Mouse (Mus musculus): Measurements from ENCODE around the gene Wfdc18.

Gene Wfdc18

DNA sequence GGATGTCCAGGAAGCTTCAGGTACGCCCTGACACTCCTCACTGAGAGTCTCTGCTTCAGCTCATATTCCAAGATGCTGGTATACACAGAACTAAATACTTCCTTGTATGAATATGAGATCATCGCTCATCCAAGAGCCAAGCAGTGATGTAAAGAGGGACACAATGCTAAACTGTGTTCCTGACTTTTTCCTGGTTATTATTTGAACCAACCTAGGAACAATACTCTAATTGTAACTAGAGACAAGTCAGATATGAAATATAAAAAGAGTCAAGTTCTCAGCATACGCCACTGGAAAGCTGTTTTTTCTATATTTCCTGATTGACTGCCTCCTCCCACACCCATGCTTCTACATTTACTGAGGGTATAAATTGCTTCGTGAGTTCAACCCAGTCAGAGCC, at the start of gene Wfdc18:
Gene Wfdc18 (plus strand): TSS at position 301 of the 400 bp plus-strand sequence.
- DNase-seq (ENCODE audit: low spot score), result no peak

DNA sequence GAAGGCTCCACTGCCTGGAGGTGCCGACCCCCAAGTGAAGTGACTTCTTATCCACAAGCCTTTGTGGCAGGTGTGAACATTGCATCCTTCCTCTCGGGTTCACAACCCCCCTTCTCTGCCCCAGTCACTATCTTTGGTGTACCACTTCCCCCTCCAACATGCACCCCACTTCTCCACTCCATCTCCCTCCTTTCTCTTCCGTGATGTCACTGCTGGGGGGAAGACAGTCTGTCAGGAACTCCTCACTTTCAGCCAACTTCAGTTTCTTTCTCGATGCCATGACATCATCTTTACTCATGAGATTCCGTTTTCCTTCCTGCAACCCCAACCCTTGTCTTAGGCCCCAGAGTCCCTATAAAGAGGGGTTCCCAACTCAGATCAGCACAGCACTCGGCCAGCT, 46.6 kb upstream of the Wfdc18 start, which contains the start of gene Ccl4:
Gene Ccl4 (plus strand): TSS at position 381 of the 400 bp plus-strand sequence.
- no peak for DNase-seq (ENCODE audit: low spot score)

DNA sequence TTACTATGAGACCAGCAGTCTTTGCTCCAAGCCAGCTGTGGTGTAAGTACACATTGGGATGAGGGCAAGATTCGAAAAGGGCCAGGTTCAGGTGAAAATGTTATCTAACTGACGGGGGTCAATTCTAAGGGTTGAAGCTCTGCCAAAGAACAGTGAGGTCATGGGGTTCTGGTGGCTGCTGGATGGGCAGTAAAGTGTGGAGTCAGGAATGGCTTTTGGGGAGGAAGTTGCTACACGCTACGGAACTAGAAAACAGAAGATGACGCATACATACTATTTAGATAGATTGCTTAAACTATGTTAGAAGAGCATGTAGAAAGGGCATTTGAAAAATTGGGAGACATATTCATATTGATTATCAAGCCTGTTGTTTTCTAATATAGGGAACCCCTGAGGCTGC, 45.3 kb upstream of the Wfdc18 start:
- DNase-seq (ENCODE audit: low spot score), result no peak

DNA sequence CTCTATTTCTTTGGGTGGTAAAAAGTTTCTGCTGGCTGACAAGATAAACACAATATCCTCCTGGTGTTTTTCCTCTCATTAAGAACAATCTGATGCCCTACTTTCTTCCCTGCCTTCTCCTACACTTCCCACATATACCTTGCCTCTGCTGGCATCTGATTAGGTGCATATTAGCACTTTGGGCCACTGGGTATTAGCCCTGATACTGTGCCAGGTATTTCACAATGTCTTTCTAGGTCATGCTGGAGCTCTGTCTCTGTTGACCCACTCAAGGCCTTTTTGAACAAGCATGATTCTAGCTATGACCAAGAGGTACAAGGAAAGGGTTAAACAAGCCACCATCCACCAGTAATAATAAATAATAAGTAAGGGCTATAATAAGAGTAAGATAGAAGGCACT, 37.1 kb upstream of the Wfdc18 start:
- DNase-seq (ENCODE audit: low spot score), result no peak

DNA sequence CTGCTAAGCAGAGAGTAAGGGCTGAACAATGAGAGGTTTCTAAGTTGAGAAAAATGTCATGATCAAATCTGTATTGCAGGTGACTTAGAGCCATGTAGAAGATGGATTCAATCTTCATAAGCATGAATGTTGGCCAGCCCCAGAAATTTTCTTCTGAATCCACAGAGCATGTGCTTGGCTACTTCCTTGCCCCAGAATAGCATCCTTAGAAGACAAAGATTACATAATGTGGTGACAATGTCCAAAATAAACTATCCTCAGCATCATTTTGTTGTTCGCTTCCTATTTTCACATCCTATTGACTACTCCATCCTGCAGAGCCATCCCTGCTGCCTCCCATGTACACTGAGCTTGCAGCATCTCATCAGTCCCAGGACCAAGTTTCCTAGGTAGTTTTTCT, 33.1 kb upstream of the Wfdc18 start:
- no peak for DNase-seq (ENCODE audit: low spot score)

DNA sequence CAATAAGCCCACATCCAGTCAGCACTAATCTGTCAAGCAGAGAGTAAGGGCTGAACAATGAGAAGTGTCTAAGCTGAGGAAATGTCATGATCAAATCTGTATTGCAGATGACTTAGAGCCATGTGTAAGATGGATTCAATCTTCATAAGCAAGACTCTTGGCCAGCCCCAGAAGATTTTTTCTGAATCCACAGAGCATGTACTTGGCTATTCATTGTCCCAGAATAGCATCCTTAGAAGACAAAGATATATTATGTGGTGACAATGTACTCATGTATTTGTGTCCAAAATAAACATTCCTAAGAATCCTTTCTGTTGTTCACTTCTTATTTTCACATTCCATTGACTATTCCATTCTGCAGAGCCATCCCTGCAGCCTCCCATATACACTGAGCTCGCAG, 18.9 kb upstream of the Wfdc18 start:
- DNase-seq (ENCODE audit: low spot score), result no peak

DNA sequence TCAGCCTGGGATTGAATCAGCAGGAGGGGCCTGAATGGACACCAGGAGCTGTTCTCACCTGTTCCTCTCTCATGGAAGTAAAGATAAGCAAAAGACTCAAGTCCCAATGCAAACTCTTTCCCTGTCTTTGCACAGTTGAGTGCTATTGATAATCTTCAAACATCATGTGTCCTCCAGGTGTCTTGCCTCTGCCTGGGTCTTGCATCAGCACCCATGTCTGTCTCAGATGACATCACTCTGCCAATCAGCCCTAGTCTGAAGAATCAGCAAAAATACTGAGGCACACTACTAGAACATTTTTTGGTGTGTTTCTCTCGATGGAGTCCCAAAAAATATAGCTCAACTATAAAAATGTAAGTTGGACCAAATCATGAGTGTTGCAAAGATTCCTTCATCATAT, 16.8 kb upstream of the Wfdc18 start:
- DNase-seq (ENCODE audit: low spot score), result no peak

DNA sequence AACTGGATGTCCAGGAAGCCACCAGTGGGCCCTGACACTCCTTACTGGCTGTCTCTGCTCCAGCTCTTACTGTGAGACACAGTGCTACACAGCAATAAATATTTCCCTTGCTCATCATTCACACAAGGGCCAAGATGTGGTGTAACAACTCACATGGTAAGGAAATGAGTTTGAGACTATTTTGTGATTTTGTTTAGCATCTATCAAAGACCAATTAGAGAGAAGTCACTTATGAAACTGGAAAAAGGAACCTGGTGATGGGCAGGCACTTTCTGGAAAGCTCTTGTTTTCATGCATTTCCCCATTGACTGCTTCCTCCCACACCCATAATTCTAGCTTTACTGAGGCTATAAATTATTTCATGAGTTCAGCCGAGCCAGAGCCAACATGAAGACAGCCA, 5.1 kb upstream of the Wfdc18 start, which contains the start of gene Wfdc17:
Gene Wfdc17 (plus strand): TSS at position 287 of the 400 bp plus-strand sequence.
- DNase-seq (ENCODE audit: low spot score), result no peak

DNA sequence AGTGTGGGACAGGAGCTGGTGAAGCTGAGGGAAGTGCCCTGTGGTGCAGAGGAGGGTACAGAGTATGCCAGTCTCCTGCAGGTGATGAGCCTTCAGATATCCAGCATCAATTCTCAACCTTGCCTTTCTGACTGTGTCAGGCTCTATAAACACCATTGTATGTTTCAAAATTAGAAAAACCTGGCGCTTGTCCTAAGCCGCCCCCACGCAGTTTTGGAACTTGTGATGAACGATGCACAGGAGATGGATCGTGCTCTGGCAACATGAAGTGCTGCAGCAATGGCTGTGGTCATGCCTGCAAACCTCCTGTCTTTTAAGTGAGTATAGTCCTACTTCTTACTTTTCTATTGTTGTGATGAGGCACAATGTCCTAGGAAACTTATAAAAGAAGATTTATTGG, 868 bp downstream of the Wfdc18 start:
- DNase-seq (ENCODE audit: low spot score), result no peak

DNA sequence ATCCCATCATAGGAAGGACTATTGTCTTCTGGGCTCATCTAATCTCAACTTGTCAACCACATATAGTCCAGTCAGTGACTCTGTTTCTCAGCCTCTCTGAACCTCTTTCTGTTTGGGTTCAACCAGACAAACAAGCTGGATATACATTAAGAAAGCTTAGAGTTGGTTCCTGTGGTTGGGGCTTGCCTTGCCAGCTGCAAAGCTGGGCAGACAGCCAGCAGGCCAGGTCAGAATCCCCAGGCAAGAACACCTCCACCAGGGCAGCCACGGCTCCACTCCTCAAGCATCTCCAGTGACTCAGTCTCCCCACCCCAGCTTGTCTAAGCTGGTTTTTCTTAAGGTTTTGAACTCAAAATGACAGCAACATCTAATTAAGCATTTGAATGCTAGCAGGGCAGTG, 3.9 kb downstream of the Wfdc18 start:
- no peak for DNase-seq (ENCODE audit: low spot score)

DNA sequence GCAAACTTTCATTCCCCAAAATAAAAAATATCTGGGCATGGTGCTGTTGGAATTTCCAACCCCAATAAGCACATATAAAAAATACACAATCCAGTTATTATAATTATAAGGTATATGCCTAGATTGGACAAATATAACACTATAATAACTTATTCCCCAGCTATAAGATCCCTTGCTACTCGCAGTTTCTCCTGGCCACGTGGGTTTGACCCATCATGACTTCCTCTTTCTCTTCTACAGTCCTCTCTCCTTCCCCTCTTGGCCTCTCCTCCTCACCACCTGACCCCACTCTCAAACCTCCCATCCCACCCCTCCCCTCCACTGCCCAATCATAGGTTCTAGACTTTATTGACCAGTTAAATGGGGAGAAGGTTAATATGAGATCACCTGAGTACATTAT, 5.1 kb downstream of the Wfdc18 start:
- DNase-seq (ENCODE audit: low spot score), result no peak

DNA sequence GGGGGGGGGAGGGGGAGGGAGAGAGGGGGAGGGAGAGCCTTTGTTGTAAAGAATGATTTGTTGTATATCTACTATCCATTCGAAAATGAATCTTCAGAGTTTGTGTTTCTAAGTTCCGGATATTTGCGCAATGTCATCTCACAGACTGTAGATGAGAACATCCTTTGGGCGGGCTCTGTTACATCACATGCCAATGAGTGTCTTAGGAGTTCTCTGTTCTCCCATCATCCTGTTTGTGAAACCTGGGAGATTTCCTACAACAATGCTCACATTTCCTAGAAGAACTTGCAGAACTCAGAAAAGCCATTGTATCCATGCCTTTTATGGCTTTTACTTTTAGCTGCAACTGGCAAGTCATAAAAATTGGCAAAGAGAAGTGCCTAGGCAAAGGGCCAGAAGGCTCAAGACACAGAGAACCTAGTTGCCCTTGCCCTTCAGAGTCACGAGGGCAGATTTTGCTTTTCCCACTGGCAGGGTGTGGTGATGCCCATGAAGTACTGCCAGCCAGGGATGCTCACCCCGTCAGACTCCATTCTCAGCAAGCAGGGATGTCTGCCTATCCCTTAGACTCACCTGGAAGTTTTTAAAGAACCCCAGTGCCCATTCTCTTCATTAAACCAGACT, 8.3 kb downstream of the Wfdc18 start:
- no peak for DNase-seq (ENCODE audit: low spot score)

DNA sequence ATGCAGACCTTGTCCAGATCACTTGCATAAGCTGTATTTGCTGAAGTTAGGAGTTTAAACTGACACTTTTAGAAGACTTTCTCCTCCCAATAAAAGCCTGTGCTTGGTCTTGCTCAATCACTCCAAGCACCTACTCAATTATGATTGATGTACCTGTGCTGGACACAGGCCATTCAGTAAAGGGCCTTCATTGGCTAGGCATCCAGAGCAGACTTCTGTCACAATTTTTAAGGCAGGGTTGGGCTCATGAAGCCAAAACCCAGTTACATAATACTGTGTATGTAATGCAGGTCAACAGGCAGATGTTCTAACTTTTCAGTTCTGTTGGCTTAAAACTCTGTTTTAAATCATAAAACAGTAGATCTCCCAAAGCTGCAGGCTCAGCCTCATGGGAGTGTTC, 12.0 kb downstream of the Wfdc18 start:
- no peak for DNase-seq (ENCODE audit: low spot score)

DNA sequence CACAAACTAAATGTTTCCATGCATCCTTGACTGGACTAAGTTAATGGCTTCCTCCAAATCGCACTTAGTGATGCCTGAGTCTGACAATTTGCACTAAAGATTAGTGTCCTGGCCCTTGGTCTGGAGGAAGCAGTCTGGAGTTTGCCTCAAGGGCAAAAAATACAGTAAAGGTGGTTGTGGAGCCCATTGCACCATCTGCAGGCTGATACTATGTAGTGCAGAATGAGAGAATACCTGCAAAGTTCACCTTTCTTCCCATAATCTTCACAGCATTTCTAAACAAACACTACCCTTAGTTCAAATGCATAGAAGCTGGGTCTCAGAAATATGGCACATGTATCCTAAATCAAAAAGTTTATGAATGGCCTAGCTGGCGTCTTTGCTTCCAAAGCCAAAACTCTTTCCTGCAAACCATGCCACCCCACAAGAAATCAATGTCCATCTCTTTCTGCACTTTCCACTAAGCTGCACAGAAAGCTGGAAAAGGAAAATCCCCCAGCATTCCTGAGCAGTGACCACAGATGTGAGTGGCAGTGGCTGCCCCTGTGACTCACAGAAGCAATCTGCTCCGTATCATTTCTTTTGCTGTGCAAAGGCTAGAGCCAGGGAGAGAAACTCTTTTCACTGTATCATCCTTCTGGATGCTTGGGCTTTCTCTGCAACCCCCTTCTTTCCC, 20.1 kb downstream of the Wfdc18 start:
- DNase-seq (ENCODE audit: low spot score), result no peak

DNA sequence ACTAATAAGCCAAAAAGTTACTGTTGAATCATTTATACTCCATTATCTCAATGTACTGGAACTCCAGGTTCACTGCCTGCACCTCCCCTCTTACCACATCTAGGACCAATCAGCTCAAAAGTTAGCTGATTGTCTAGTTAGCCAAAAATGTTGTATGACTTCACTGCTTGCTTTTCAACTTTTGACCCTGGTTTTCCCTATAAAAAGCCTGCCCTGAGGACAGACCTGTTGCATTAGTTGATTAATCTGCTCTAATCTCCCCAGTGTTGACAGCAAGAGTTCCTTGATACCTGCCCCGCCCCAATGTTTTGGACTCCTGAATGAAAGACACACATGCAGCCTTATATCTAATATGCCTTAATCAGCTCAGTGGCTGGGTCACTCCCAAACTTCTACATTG, 22.3 kb downstream of the Wfdc18 start:
- no peak for DNase-seq (ENCODE audit: low spot score)

DNA sequence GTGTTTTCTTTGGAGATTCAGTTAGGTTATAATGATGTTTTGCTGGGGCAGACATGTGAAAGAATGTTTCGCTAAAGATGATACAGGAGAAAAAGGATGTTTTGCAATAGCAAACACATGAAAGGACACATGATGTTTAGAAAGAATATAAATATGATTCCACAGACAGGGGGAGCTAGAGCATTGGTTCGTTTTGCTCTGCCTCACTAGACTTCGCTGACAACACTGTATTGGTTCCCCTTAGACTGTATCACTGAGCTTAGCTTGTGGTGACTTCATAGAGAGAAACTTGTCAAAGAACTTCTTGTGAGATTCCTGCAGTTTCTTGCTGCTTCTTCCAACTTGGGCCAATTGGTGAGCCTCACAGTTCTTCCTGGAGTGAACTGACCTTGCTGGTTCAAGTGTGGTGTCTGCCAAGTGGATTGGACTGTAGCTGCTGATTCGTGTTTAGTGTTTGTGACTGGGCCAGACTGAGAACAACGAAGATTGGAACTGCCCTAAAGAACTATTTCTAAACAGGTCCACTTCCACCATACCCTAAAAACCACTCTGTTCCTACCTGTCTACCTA, 24.3 kb downstream of the Wfdc18 start:
- no peak for DNase-seq (ENCODE audit: low spot score)

DNA sequence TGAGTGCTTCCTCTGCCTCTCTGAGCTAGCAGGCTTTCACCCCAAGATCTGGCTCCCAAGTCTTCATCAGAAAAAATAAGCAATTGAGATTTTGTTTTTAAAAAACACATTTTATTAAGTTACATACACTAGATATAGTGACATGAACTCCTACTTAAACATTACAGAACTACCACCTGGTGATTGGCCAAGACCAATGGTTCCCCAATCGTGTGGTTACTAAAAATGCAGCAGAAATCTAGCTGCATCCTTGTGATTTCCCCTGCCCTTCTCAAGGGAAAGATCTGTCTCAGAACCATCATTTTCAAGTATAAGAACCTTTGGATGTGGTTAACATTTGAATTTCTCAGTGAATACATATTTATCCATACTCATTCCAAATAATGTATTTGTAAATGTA, 25.4 kb downstream of the Wfdc18 start:
- no peak for DNase-seq (ENCODE audit: low spot score)

DNA sequence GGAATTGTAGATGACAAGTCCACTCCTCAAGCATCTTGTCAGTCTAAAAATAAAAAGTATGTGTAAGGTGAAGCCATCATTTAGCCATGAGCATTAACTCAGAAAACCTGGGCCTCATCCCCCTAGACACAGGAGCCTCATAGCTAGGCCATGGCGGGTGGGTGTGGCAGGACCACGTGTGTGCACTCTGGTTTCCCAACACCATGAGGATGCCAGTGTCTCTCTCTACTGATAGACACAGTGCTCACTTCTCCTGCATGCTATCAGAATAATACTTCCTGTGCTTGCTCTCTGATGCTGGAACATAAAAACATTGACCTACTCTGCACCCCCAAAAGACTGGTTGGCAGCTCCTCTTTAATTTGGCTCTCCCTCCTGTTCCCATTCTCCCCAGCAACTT, 27.1 kb downstream of the Wfdc18 start:
- no peak for DNase-seq (ENCODE audit: low spot score)

DNA sequence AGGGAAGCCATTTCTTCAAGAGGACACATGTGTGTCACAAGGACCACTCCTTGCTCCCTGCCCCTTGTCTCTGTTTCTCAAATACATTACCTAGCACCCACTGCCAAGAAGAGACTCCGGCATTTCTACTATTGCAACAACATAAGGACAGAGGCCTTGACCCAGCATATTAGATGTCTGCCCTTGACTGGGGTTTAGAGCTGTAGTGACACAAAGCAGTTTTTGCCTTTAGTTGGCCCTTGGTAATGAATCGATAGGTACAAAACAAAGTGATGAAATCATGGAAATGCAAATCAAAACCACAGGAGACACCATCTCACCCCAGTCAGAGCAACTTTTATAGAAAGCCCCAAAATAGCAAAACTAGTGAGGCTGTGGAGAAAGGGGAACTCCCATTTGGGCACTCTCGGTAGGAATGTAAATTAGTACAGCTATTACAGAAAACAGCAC, 28.3 kb downstream of the Wfdc18 start:
- no peak for DNase-seq (ENCODE audit: low spot score)

DNA sequence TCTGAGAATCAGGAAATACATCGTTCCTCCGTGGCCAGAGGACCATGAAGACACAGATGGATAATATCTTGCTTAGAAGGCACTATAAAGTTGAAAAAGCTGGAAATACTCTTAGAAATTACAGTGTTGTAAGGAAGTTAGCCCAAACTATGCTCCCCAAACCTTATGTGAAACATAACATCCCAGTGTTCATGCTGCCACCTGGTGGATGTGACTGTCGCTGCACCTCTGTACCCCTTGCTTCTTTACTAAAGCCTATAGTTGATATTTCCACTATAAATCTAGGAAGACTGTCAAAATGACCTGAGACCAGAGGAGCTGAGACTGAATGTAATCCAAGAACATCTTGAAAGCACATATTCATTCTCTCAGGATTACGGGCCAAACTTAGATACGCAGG, 30.4 kb downstream of the Wfdc18 start:
- DNase-seq (ENCODE audit: low spot score), result peak; percentile 45

DNA sequence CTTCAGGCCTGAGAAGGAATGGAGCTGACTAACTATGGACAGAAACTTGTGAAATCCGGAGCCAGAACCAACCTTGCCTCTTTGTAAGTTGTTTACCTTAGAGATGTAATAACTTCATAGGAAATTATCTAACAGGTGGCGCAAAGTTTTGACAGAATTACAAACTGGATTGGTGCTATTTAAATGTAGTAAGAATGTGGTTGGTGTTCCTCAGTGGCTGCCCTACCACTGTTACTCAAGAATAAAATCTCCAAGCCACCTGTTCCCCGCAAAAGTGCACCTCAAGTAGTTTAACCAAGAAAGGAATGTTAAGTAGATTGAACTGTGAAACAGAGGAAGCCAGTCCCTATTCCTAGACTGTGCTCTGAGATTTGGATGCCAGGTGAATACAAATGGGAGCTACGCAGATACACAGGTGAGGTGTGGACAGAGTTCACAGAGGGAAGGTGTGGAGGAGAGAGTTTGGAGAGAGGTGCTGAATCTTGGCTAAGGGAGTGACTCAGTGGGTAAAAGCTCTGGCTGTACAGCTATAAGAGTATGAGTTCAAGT, 31.7 kb downstream of the Wfdc18 start:
- DNase-seq (ENCODE audit: low spot score), result no peak

DNA sequence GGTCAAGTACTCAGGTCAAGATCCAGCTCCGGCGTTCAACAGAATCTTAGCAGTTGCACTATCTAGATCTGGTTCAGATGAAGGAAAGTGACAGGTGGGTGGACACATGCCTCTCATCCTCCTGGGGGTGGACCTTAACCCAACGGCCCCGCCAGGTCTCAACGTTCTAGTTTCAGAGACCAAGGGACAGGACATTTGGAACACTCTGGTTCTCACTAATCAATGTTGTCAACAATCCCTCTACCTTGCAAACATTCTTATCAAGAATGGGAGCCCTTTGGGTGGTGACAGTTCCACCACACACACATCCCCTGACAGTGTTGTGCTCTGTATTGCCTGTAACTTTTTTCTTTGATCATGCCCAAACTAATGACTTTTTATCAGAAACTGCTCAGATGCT, 33.0 kb downstream of the Wfdc18 start:
- DNase-seq (ENCODE audit: low spot score), result no peak

DNA sequence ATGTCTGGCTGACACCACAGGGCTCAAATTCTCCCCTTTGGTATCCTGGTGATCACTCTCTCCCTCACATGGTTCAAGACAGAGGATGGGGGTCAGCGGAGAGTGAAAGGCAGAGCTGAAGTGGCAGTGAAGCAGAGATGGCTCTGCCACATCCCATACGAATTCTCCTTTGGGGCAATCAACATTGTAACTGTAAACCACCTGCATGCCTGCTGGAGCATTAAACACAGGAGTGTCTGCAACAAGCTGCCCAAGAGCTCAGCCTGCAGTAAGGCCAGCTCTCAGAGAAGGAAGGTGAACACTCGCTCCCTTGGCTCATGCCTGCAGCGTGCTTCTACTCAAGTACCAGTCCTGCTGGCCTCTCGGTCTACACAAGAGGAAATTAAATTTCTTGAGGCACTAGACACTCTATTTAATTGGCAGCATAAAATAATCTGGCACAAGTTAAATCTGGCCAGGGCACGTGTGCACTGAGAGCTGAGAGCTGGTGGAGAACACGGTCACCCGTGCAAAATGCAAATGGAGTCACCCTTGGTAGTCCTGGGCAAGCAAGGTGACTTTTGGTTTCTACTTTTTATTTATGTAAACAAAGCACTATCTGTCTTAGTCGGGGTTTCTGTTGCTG, 34.0 kb downstream of the Wfdc18 start:
- no peak for DNase-seq (ENCODE audit: low spot score)
